Mouse (Mus musculus): ENCODE results near the gene Igf1. TPM values are rescaled to one million over a fixed set of nuclear protein-coding genes. Genes with fewer than 3 reads are reported as not detected.

The Igf1 gene
- 10 to 100 TPM in 2 of 4 experiments, 1 to 10 TPM in 2; 6.7 to 14.7 (median 10.1) TPM for total RNA-seq (2022)

DNA sequence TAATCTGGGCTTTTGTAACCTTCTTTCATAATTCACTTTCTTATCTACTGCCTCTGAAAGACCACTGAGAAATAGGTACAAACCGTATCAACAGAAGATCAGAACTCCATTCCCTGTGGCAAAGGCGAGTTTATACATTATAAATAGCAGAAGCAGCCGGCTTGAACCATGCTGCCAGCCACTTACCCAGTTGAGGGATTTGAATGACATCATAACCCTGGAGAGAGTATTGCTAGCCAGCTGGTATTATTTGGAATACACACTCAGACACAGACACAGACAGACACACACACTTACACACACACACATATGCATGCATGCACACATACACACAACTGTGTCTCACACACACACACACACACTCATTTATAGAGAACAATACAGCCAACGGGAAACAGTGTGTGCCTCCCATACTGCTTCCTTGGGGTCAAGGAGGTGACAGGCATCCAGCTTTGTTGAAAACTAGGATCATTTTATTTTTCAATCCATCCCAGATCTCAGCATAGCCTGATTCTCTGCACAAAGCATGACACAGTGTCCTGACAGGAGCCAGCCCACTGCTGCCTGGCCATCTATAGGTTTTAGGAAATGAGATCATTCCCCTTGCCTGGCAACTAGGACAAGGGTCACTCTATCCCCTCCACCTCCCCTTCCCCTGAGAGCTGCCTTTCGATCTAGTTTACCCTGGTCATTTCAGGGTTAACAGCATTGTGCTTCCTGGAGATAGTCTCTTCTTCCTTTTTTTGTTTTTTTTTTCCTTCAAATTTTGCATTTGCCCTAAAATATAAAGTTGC lies at the start of gene Igf1:
Gene Igf1, plus strand, starts transcription at position 253 of the 794 bp plus-strand sequence.
- no peak for DNase-seq (ENCODE audit: low spot score in 2 of 2)

DNA sequence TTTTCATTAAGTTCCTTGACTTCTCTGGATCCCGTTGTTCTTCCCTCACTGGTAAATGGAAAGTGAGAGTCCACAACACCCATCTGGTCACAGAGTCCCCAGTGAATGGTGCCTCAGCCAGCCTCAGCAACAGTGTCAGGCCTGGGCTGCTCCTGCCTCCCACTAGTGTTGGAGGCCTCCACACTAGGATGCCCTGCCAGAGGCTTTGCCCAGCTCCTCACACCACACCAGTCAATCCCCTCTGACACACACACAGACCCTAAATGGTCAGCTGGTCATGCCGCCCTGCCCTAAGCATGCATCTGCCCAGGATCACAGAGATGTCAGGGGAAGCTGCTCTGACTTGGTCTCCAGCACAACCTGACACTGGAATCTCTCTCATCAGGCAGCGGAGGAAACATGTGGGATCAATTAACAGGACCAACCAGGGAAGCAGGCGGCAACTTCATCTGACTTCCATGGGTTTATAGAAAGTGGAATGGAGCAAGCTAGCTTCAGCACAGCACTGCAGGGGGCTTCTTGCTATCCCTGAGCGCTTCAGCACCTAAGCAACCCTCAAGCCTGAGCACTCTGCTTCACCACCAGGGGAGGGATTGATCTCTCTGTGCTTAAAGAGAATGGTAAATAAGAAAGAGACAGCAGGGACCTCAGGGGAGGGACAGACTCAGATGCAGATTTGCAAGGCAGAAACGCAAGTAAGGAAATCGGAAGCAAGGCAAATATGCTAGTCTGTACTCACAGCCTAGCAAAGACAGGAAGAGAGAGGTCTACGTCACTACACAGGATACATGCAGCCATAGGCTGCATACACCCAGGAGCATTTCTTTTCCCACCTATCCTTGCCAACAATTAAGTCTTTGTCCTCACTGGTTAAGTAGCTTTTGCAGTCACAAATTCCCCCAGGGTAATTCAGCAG lies 45.6 kb upstream of the Igf1 start:
- DNase-seq (ENCODE audit: low spot score in 2 of 2), result no peak

DNA sequence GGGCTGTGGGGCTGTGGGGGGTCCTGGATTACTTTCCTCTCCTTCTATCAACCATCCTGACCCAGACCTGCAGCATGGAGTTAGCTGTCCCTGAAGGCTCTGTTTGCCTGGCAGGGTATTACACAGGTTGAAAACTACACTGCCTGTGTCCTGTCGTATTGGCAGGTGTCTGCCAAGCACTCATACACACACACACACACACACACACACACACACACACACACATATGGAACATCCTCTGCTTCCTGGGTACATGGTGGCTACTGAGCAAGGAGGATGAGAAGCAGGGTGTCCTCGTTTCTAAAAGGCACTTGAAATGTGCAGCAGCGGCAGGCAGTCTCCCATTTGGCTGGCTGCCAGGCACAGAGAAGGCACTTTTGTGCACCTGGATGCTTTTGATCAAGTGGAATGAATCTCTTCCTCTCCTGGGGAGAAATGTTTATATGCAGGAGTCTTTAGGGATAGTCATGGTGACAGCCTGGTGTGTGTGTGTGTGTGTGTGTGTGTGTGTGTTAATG lies 44.9 kb upstream of the Igf1 start:
- peak in 1 of 2 experiments; percentile 8 for DNase-seq (ENCODE audit: low spot score in 2 of 2)

DNA sequence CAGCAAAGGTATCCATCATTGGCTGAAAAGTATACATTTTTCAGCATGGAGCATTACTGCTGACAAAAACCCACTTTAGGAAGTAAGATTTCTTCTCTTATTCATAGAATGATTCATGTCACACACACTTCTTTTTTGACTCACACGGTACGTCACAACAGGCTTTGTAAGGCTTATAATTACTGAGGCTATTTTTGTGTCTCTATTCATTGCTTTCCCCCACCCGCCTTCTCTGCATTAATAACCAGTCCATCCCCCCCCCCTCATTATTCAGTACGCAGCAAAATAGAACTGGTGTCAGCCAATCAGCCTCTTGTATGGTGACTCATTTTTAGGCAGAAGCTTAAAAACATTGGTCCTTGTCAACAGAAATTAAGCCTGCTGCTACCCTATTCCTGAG lies 41.2 kb upstream of the Igf1 start:
- DNase-seq (ENCODE audit: low spot score in 2 of 2), result no peak

DNA sequence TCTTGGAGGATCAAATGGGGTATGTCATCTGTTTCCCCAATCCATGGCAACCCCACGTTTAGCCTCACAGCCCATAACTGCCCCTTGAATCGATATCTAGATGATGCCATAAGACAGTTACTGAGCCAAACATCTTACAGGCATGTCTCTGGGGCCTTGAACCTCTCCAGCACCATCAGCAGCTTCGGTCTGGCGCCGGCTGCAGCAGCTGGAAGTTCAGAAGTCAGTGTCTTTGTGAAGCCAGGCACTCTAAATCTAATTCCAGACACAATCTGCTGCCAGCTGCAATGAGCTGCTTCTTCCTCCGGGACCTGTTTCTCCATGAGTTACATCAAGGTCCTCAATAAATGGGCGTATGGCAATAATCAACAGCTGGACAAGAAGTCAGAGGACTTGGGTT lies 40.3 kb upstream of the Igf1 start:
- DNase-seq (ENCODE audit: low spot score in 2 of 2), result no peak

DNA sequence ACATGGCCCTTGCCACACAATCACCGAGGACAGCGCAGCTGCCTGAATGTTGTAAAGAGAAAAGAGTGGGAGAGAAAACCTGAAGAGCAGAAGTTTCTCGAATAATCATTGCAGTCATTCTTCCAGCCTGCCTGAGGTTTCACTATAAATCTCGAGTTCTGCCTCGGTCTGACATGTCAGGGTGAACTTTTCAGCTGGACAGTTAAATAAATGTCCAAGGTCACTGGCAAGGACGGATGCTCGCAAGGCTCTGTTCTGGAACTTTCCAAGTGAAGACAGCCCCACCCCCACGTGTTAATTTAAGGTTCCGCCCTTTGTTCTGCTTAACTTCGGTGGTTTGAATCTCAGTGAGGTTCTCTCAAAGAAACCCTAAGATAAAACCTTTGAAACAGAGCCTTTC lies 36.2 kb upstream of the Igf1 start:
- no peak for DNase-seq (ENCODE audit: low spot score in 2 of 2)

DNA sequence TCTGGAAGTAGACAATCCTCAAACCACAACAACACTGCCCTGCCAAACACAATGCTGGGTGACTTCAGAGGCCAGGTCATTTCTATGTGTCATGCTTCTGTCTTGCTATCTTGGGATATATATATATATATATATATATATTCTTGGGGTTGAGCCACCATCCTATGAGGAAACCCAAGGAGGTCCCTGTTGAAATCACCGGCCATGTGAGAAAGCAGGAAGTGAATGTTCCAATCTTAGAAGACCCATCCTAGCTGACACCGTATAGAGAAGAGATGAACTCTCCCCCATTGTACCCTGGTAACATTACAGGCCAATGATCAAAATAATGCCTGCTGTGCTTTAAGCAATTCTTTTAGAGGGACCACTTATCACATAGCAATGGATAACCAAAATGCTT lies 28.1 kb upstream of the Igf1 start:
- no peak for DNase-seq (ENCODE audit: low spot score in 2 of 2)

DNA sequence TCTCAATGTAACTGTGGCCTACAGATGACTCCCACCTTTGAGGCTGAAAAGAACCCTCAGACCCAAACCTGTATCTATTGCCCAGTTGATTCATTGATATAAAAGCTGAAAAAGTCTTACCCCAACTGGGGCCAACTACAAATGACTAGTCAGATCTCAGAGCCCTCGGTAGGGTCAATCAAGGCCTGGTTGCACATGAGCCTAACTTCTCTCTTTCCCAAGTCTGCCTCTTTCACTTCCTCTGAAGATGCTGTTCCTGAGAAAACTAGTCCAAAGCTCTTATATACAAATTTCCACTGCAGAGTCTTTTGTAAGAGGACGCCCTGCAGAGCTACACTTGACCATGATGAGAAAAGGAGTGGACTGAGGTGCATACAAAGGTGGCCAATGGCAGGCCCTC lies 27.4 kb upstream of the Igf1 start:
- DNase-seq (ENCODE audit: low spot score in 2 of 2), result no peak

DNA sequence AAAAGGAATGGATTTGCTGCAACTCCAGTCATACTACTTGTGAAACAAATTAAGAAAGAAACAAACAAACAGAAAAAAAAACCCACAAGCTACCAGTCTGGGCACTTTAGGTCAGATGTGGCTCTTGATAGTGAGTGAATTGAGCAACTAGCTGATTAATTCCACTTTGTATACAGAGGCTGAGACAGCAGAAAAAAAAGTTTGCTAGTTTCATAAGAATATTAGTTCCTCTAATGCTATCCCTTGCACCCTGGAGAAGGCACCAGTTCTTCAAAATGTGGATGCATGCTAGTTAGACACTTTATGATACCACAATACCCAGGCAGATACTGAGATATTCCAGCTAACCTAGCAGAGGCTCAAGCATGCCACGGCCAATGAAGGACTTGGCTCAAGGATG lies 26.0 kb upstream of the Igf1 start:
- DNase-seq (ENCODE audit: low spot score in 2 of 2), result no peak

DNA sequence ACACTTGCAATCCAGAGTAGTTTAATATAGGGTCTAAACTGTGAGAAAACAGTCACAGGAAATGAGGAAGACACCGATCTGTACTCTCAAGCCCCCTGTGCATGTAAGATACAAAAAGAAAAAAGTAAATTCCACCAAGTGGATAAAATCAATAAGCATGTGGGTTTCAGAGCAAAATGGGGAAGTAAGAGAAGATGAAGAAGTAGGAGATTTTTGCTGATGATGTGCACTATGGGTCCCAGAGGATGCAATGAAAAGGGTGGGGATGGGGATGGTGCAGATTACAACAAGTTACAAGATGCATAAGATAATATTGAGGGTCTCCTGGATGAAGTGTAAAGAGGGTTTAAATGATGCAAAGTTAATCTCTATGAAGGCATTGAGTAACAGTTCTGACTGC lies 18.6 kb upstream of the Igf1 start:
- no peak for DNase-seq (ENCODE audit: low spot score in 2 of 2)

DNA sequence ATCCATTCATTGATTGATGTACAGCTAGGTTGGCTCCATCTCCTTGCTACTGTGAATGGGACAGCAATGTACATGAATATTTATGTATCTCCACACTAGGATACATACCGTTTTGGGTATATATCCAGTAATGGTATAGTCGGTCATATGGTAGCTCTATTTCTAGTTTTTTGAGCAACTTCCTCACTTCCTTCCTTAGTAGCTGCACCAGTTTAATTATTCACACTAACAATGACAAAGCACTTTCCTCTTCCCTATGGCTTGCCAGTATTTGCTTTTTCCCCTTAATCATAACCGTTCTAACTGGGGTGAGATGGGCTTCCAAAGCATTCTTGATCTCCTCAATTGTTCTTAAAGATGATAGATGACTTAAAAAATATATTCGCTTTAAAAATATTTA lies 15.6 kb upstream of the Igf1 start:
- DNase-seq (ENCODE audit: low spot score in 2 of 2), result no peak

DNA sequence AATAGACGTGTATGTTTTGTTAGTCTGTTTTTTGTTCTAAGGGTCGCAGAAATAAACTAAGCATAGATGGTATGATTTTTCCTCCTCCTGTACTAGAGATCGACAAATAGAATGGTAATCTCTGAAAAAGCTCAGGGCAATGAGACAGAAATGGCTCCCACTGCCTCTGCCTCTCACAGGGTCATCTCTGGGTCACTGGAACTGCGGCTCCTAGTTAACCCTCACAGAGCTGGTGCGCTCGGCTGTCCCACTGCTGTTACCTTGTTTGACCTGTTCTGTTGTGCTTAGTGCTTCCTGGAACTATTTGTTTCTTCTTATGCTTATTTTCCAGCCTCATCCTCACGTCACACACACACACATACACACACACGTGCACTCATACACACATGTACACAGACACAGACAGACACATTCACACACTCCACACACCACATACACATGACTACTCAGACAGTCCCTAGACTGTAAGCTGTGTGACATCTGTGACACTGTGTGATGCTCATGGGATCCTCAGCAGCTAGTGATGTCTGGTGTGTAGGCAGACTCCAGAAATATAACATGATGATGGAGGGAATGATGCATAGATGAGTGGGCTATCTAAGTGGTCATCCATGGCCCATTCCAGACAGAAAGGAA lies 13.0 kb upstream of the Igf1 start:
- no peak for DNase-seq (ENCODE audit: low spot score in 2 of 2)

DNA sequence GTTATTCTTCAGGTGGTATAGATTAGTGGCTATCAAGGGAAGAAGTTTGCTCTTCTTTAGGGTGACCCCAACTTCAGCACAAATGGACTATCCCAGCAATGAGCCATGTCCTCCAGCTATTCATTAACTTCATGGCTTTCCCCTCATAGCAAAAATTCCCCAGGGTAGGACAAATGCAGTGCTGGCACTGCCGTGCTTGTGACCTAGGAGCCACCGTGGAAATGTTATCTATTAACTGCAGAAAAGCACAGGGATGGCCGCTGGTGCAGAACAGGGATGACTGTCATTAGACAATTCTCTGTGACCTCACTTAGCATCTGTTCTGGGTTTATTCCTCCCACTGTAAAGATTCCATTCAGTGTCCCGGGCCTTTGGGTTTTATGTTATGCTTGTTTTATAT lies 10.2 kb upstream of the Igf1 start:
- DNase-seq (ENCODE audit: low spot score in 2 of 2), result no peak

DNA sequence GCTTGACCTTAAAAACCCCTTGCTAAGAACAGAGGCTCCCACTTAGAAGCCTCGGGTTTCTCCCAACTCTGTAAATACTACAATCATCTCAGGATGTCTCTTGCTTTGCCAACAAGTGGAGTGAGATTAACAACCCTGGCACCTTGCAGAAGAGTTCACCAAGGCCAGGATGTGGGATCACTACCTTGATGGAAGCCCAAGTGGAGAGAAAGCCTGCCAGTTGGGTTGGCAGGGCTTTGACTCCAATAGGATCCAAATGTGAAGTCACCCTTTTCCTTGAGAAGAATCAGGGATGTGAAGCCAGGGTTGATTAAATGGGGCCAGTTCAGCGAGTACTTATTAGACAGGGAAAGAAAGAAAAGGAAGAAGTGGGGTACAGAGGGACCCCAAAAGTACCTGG lies 9.6 kb upstream of the Igf1 start:
- DNase-seq (ENCODE audit: low spot score in 2 of 2), result no peak

DNA sequence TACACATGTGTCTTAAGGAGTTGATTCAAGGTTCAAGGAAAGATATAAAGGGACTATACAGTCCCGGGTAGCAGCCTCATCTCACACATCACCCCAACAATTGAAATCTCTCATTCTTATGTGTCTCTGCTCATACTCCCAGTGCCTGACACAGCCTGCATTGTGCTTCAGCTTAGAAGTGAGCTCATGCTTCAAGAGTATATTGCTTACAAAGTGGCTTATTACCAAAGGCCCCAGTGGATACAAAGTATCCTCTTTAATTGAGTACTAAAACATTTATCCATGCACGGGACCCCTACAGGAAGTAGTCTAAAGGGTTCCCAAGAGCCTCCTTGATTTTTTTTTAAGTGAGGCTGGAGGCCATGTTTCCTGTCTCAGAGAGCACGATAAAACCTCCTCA lies 6.6 kb upstream of the Igf1 start:
- no peak for DNase-seq (ENCODE audit: low spot score in 2 of 2)

DNA sequence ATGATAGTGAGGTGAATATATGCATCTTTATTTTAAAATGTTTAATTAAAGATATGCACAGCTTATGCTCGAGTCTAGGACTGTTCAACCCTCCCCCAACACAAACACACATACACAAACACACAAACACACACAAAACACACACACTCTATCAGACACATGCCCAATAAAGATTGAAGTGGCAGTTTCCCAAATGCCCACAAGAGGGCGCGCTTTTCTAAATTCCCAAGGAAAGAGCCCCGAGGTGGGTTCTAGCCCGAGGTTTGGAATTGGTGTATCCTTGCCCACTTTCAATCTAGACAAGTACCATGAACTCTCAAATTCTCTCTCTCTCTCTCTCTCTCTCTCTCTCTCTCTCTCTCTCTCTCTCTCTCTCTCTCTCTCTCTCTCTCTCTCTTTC lies 3.7 kb upstream of the Igf1 start:
- DNase-seq (ENCODE audit: low spot score in 2 of 2), result peak in 1 of 2 experiments; percentile 72

DNA sequence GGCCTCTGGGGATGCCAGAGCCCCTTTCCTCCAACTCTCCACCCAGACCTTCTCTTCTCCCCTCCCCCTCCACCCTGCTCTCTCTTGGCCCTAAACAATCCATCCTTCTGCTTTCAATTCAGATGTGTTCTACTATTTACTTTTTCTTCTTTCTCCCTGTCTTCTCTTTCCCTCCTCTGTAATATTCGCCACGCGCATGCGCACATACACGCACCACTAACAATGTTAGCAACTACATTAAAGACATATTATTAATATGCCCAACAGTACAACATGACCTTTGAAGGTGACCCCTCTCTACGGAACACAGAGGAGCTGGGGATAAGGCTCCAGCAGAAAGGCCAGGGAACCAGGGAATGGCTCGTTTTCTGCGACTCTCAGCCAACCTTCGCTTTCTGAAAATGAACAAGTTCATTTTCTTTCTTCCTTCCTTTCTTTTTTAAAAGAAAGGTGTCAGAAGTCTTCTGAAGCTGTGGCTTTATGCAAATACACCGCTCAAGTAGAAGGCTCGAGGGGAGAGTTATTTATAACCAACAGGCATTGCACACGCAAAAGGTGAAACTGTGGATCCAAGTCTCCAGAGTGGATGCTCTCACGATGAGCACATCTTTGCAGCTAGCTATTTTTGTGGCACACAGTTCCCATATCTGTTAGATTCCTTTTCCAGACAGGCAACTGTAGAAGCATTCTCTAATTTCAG lies 2.5 kb upstream of the Igf1 start:
- no peak for DNase-seq (ENCODE audit: low spot score in 2 of 2)

DNA sequence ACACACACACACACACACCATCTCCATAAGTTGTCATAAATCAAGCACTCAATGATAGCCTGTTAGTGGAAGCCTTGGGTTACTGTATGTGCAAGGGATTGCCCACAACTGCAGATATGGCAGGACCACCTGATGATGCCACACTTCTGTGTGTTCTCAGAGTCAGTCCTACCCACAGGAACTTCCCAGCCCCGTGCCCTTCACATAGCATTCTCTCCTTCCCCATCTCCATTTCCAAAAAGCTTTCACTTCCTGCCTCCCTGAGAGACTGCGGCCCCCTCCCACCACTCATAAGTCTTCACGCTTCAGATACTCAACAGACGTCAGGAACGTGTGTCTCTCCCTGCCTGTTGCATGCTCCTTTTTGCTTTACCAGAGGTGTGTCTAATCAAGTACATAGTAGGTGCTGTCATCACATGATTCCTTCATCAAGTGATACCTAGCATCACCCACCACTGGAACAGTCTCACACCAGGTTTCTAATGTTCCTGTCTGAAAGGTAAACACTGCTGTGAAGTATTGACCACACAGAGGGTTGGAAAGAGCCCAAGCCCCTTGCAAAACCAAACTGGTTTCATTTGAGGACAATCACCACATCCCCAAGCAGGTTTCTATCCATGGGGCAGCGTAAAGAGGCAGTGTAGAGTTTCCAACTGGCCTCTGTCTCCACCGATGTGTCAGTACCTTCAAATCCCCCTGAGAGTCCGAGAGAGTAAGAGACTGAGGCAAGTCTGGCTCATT lies 680 bp upstream of the Igf1 start:
- DNase-seq (ENCODE audit: low spot score in 2 of 2), result no peak

DNA sequence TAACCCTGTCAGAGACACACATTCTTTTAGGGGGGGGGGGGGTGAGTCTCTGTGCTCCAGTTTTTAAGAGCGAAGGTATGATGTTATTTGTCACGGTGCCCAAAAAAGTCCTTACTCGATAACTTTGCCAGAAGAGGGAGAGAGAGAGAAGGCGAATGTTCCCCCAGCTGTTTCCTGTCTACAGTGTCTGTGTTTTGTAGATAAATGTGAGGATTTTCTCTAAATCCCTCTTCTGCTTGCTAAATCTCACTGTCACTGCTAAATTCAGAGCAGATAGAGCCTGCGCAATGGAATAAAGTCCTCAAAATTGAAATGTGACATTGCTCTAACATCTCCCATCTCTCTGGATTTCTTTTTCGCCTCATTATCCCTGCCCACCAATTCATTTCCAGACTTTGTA lies 874 bp downstream of the Igf1 start:
- no peak for DNase-seq (ENCODE audit: low spot score in 2 of 2)

DNA sequence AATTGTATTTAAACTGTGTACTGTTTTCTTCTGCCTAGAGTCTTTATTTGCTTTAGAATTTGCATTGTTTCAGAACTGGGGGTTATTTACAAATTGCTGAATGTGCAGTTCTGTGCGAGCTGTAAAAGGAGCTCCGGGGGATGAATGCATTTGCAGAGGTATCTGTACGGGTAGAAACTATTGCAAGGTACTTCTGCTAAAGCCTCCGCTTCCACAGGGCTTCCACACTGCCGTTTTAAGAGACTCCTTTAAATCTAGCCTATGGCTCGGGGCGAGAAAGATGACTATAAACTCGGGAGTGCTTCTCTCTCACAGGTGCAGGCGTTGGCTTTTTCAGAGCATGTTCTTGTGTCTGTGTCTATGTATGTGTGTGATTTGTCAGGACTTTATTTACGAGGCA lies 1.4 kb downstream of the Igf1 start:
- no peak for DNase-seq (ENCODE audit: low spot score in 2 of 2)
